Mouse (Mus musculus) forebrain, embryonic 16.5 days (tissue): Measurements from ENCODE around the gene Gmip. TPM values are rescaled to one million over a fixed set of nuclear protein-coding genes. Genes with fewer than 3 reads are reported as not detected.

ENCODE experiments used
- ATAC-seq: fragments of 200-750 bp; cut with Nextera tagmentation; 2 replicates; pipeline ENCODE4 v1.8.0; 2017; ENCODE audit warnings: mild to moderate bottlenecking, moderate library complexity
- H3K27ac ChIP-seq: fragments of 300-500 bp; sonication (generic); 2 replicates; pipeline ENCODE4 v1.5.1; 2014; ENCODE audit warnings: low read length, control low read depth
- H3K27me3 ChIP-seq: fragments of 300-500 bp; sonication (generic); replicated peaks from 2 replicates; pipeline ENCODE4 v1.6.1; 2014; ENCODE audit warnings: low read length; ENCODE audit not compliant: control insufficient read depth, insufficient read depth
- H3K36me3 ChIP-seq: fragments of 300-500 bp; sonication (generic); 2 replicates; pipeline ENCODE4 v1.6.1; 2014; ENCODE audit not compliant: control insufficient read depth, insufficient read depth
- H3K4me1 ChIP-seq: fragments of 300-500 bp; sonication (generic); replicated peaks from 2 replicates; pipeline ENCODE4 v1.6.1; 2014; ENCODE audit warnings: low read length; ENCODE audit not compliant: control insufficient read depth, insufficient read depth
- H3K4me2 ChIP-seq: fragments of 300-500 bp; sonication (generic); 2 replicates; pipeline ENCODE4 v1.6.1; 2014; ENCODE audit warnings: mild to moderate bottlenecking, low read length, control low read depth
- H3K4me3 ChIP-seq: fragments of 300-500 bp; sonication (generic); replicated peaks from 2 replicates; pipeline ENCODE4 v1.5.1; 2014; ENCODE audit warnings: mild to moderate bottlenecking, low read length, control low read depth
- H3K9ac ChIP-seq: fragments of 300-500 bp; sonication (generic); replicated peaks from 2 replicates; pipeline ENCODE4 v1.6.1; 2014; ENCODE audit warnings: low read depth, low read length, control low read depth
- H3K9me3 ChIP-seq: fragments of 300-500 bp; sonication (generic); 2 replicates; pipeline ENCODE4 v1.6.1; 2016; ENCODE audit warnings: low read length; ENCODE audit not compliant: control insufficient read depth
- WGBS: fragments of 180-500 bp; shearing (Covaris S2); extraction: QIAGEN DNeasy Blood & Tissue Kit; methylation state at CpG from one replicate; pipeline ENCODE4 v1.1.7; 2014; 5-methylcytosine and 5-hydroxymethylcytosine counted together
- polyA plus RNA-seq: library from polyadenylated mRNA; unstranded; fragments of >200 nt; fragmentation: Nextera tagmentation; extraction: Ambion mirVana; gene quantifications from 2 replicates; pipeline ENCODE4 v1.2.1, GENCODE M21; 2015

The Gmip gene
- polyA plus RNA-seq, 1 experiment from 2014 or later: 51.7 TPM

DNA sequence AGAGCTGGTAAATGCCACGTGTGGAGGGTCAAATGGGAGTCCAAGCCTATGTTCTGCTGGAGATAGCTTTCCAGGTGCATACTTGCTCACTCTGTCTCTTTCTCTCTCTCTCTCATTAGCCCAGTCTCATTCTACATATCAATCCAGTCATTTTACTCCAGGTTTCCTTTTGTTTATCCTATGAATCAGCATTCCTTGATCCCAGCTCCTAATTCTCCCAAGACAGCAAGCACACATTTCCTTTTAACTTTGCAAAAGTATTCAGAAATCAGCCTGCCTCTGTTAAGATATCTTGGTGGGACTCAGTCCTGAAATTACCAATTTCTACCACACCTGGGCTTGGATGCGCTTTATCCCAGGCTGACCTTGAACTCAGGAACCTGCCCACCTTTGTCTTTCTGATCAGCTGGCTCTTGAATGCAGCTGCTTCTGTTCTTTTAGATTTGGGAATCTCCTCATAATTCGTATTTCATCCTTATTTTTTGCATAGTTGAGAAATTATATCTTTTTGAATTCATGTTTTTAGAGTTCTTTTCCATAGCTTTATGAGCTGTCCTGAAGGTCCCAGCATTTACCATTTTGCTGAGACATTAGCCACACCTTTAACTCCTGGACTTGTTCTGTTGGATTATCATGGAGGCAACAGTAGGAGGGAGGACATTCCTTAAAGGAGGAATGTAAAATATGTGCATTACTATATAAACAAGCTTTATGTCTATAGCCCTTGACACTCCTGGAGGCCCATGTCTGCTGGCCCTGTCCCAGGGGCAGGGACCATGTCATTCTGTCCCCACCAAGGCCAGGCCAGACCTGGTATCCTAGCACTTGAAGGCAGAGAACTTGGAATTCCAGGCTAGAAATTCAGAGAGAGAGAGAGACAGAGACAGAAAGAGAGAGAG is 38.9 kb downstream of the Gmip start:
- Histone ChIP-seq H3K36me3 (no peaks in the 10 kb centered on the region), H3K4me2 (no peak overlapping the region)
- WGBS: 84% methylated on average over 3 of the region's 3 CpGs

DNA sequence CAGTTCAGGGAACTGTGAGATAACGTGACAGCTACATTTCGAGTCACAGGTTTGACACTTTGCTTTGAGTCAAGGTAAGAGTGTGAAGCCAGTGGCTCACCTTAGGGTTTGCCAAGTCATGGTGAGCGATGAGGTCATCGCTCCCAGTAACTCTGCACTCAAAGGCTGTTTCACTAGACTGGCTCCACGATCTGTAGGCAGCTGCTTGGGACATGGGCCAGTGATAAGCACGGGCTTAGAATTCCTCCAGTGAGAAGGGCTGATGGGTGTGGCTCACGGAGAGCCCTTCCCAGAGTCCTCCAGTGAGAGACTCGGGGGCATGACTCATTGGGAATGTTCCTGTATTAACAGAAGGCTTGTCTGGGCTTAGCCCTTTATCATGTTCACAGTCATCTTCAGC is 40.5 kb downstream of the Gmip start:
- H3K4me1 ChIP-seq: no peaks in the 10 kb centered on the region
- no peak overlapping the region for H3K4me2 ChIP-seq
- WGBS: 93% methylated on average over 8 of the region's 8 CpGs
- H3K9ac ChIP-seq: no peak overlapping the region
- H3K9me3 ChIP-seq: no peaks in the 10 kb centered on the region
- H3K27ac ChIP-seq: no peak overlapping the region
- ATAC-seq: no peak
- H3K27me3 ChIP-seq: no peaks in the 10 kb centered on the region
- no peaks in the 10 kb centered on the region for H3K36me3 ChIP-seq
- no peak overlapping the region for H3K4me3 ChIP-seq

More for the DNA sequence above, 38.9 kb downstream of the Gmip start:
- no peak overlapping the region for H3K9ac ChIP-seq
- H3K9me3 ChIP-seq: no peaks in the 10 kb centered on the region
- no peak overlapping the region for H3K4me3 ChIP-seq
- H3K27me3 ChIP-seq: no peaks in the 10 kb centered on the region
- H3K27ac ChIP-seq: no peak overlapping the region
- ATAC-seq: no peak
- no peaks in the 10 kb centered on the region for H3K4me1 ChIP-seq

DNA sequence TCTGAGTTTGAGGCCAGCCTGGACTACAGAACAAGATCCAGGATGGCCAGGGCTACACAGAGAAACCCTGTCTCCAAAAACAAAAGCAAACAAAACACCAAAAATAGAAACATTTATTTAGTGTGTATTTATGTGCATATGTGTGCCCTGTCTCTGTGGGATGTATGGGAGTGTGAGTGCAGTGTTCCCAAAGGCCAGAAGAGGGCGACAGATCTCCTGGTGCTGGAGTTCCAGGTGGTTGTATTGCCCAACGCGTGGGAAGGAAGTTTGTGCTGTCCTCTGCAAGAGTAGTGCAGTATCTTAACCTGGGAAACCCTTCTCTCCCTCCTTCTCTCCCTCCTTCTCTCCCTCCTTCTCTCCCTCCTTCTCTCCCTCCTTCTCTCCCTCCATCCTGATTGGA is 41.4 kb downstream of the Gmip start:
- Histone ChIP-seq H3K27ac (no peak overlapping the region), H3K4me2 (no peak overlapping the region), H3K9me3 (no peaks in the 10 kb centered on the region), H3K36me3 (no peaks in the 10 kb centered on the region), H3K9ac (no peak overlapping the region), H3K27me3 (no peaks in the 10 kb centered on the region), H3K4me1 (no peaks in the 10 kb centered on the region), H3K4me3 (no peak overlapping the region)
- 46% methylated on average over 3 of the region's 3 CpGs for WGBS
- no peak for ATAC-seq

DNA sequence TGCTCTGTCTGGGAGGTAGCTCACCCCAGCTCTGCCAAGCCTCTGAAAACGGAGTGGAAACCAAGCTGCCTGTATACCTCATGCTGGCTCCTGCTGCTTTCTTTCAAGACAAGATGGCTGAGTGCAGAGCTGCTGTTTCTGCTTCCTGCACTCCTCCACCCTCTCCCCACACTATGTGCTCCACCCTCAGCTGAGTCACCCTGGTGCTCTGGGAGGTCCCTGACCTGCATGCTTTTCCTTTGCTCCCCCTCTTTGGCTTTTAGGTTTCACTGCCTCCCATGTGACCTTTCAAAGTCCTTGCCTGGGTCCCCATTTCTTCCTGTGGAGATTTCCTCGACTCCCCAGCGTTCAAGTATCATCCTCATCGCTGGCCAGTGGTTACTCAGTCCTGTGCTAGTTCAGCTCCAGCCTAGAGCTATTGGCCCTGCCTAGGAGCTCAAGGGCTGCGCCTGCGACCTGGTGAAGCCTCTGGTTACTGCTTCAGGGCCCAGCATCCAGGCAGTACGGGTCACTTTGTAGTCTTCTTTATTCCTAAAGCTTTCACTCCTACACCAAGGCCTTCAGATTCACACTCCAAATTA is 42.5 kb downstream of the Gmip start:
- H3K9me3 ChIP-seq: no peaks in the 10 kb centered on the region
- ATAC-seq: no peak
- WGBS: 85% methylated on average over 7 of the region's 7 CpGs
- H3K4me3 ChIP-seq: no peak overlapping the region
- H3K4me1 ChIP-seq: no peaks in the 10 kb centered on the region
- no peak overlapping the region for H3K9ac ChIP-seq
- no peak overlapping the region for H3K4me2 ChIP-seq
- H3K27me3 ChIP-seq: no peaks in the 10 kb centered on the region
- H3K36me3 ChIP-seq: no peaks in the 10 kb centered on the region
- no peak overlapping the region for H3K27ac ChIP-seq

DNA sequence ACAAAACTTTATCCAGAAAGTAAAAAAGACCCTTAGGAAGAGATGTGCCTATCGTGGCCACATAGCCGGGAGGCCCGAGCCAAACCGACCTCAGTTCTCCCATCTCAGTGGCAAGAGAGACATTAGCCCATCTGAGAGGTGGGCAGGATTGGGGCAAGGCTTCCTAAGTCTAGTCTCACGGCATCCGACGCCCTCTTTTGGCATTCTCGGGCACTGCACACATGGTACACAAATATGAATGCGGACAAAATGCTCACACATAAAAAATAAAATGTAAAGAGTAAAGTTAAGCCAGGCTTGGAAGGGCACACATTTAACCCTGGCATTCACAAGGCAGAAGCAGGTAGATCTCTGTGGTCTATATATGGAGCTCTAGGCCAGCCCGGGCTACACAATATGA is 45.4 kb downstream of the Gmip start:
- Histone ChIP-seq H3K36me3 (no peaks in the 10 kb centered on the region), H3K9ac (no peak overlapping the region), H3K27me3 (no peaks in the 10 kb centered on the region), H3K9me3 (no peaks in the 10 kb centered on the region), H3K4me1 (no peaks in the 10 kb centered on the region), H3K4me2 (no peak overlapping the region), H3K4me3 (no peak overlapping the region), H3K27ac (no peak overlapping the region)
- ATAC-seq: no peak
- 96% methylated on average over 10 of the region's 10 CpGs for WGBS

DNA sequence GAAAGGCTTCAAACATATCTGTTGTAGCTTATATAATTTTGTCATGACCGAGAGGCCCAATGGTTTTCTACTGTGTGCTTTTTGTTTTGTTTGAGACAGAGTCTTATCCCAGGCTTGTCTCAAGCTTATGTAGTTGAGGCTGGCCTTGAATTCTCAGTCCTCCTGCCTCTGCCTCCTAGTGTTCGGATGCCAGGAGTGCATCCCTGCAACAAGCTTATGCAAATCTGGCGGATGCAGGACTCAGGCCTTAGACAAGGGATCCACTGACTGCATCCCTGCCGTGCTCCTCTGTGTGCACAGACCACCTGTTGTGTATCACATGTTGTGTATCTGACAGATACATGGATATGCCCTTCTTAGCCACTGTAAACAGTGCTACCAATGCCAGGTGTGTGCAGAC is 52.3 kb downstream of the Gmip start:
- H3K9me3 ChIP-seq: no peaks in the 10 kb centered on the region
- no peak overlapping the region for H3K27ac ChIP-seq
- peaks cover 2% of the 10 kb centered on the region; the same call in 1 of the 2 replicates for H3K36me3 ChIP-seq
- no peaks in the 10 kb centered on the region for H3K27me3 ChIP-seq
- 59% methylated on average over 4 of the region's 4 CpGs for WGBS
- no peak overlapping the region for H3K9ac ChIP-seq
- ATAC-seq: no peak
- H3K4me3 ChIP-seq: no peak overlapping the region
- no peak overlapping the region for H3K4me2 ChIP-seq
- no peaks in the 10 kb centered on the region for H3K4me1 ChIP-seq

DNA sequence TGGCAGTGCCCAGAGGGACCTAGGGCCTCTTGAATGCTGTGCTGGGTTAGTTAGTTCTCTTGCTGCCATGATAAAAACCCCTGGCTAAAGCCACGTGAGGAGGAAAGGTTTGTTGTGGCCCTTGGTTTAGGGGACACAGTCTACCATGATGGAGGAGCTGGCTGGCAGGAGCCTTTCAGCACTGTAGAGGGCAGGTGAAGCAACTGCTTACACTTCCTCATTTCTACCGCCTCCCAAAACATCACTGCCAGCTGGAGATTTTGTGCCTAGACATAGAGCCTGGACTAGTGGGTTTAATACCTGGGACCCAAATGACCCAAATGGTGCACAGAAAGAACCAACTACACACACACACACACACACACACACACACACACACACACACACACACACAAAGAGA is 52.8 kb downstream of the Gmip start:
- H3K9ac ChIP-seq: no peak overlapping the region
- H3K4me2 ChIP-seq: no peak overlapping the region
- peaks cover 2% of the 10 kb centered on the region; the same call in 1 of the 2 replicates for H3K36me3 ChIP-seq
- H3K9me3 ChIP-seq: no peaks in the 10 kb centered on the region
- no peak overlapping the region for H3K27ac ChIP-seq
- no peaks in the 10 kb centered on the region for H3K4me1 ChIP-seq
- H3K27me3 ChIP-seq: no peaks in the 10 kb centered on the region
- 70% methylated on average over 2 of the region's 2 CpGs for WGBS
- no peak for ATAC-seq
- no peak overlapping the region for H3K4me3 ChIP-seq

DNA sequence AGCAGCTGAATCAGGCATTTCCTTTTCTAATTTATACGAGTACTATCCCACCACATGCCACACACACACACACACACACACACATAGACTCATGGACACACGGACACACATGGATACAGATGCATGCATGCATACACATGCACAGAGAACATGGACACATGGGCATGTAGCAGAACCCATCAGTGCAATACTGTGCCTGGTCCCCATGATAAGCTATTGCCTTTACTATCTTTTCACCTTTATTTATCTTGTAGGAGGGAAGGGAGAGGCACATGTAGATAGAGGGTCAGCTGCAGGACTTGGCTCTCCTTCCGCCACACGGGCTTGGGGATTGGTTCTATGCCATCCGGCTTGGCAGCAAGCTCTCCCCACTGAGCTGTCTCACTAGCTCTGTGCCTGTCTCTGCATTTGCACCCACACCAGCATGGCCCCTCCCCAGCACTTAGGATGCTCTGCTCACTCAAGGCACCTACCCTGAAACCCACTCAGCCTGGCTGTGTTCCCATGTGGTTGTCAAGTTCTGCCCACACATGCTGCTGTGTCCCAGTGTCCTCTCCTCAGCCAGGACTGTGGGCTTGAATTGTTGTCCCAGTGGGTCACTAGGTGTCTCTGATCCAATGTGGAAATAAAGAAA is 55.0 kb downstream of the Gmip start:
- ATAC-seq: no peak
- Histone ChIP-seq H3K4me2 (no peak overlapping the region), H3K4me3 (no peak overlapping the region), H3K36me3 (peaks cover 2% of the 10 kb centered on the region; the same call in 1 of the 2 replicates), H3K27me3 (no peaks in the 10 kb centered on the region), H3K27ac (no peak overlapping the region), H3K9ac (no peak overlapping the region), H3K9me3 (no peaks in the 10 kb centered on the region), H3K4me1 (no peaks in the 10 kb centered on the region)
- WGBS: 87% methylated on average over 5 of the region's 5 CpGs

DNA sequence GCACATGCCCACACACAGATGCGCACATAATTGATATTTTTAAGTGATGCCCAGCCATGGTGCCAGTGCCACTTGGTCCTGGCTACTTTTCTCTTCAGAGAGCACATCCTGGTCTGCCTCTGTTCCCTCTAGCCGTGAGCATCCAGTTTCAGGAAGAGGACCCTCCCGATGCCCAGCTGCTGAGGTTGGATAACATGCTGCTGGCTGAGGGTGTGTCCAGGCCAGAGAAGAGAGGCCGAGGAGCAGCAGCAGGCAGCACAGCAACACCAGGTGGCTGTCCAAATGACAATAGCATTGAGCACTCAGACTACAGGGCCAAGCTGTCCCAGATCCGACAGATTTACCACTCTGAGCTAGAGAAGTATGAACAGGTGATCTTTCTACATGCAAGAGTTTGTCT is 55.7 kb downstream of the Gmip start:
- Histone ChIP-seq H3K27me3 (no peaks in the 10 kb centered on the region), H3K27ac (no peak overlapping the region), H3K9ac (no peak overlapping the region), H3K36me3 (peaks cover under 1% of the 10 kb centered on the region; the same call in 1 of the 2 replicates), H3K4me3 (no peak overlapping the region), H3K4me2 (no peak overlapping the region), H3K9me3 (no peaks in the 10 kb centered on the region), H3K4me1 (no peaks in the 10 kb centered on the region)
- WGBS: 83% methylated on average over 5 of the region's 5 CpGs
- no peak for ATAC-seq
